Mouse (Mus musculus) testis, adult 2 months (tissue): ENCODE data around the gene Gm13539.
"Not testable (repeated sequence)": the region's sequence is repeated elsewhere in the genome, so short reads cannot be mapped to it uniquely, and the experiment has no call there.

ENCODE experiments used
- CTCF ChIP-seq: fragments of 200-500 bp; IDR thresholded peaks from 2 replicates; pipeline ENCODE4 v1.5.1; 2012; ENCODE audit warnings: low read depth, mild to moderate bottlenecking, inconsistent platforms, low read length, moderate library complexity; ENCODE audit not compliant: control insufficient read depth, insufficient read depth, insufficient replicate concordance
- POLR2A ChIP-seq: fragments of 200-500 bp; IDR thresholded peaks from 2 replicates; pipeline ENCODE4 v1.6.1; 2012; ENCODE audit warnings: low read depth, mild to moderate bottlenecking, inconsistent platforms, low read length, moderate library complexity; ENCODE audit not compliant: control insufficient read depth

- TF ChIP-seq CTCF, POLR2A: not testable (repeated sequence)
Observed at GRCm38 (mm10) chr2:25736709-25737108, 45.3 kb upstream of the Gm13539 start, which contains the start of gene Obp2b.
